In genomic region chr10:68281775-68282106, GRCm38 (mm10) we compare ENCODE assay signal across 9 mouse cellular contexts. TPM values are rescaled to one million over a fixed set of nuclear protein-coding genes. Genes with fewer than 3 reads are reported as not detected.
A peak's percentile ranks its signal among the peaks of the same experiment; 100 is the strongest.
DNase-seq lines count a peak whose midpoint lies in the region; ATAC-seq and TF ChIP-seq lines count a peak whose summit lies in the region.
"Had no signal": no experiment of that assay in that cellular context is flagged by ENCODE, and none has a peak within 500 bp of the region (broad histone marks: within the 10 kb centered on the region; RNA-seq: fewer than 3 reads in every experiment).

No protein-coding gene starts in this region.

- peak overlapping the region; percentile 60; the same call in 1 of the 2 replicates for H3K27ac ChIP-seq in hindbrain, embryonic 13.5 days
- H3K27ac ChIP-seq in hindbrain, postnatal 0 days = no peak overlapping the region

- H3K9me3 ChIP-seq in hindbrain, embryonic 13.5 days = no peaks in the 10 kb centered on the region
- no peaks in the 10 kb centered on the region for H3K9me3 ChIP-seq in hindbrain, postnatal 0 days (ENCODE audit: low read length)
- H3K9me3 ChIP-seq: limb, embryonic 15.5 days had no signal

- peak; percentile 29 for DNase-seq in embryo, embryonic 10 days (ENCODE audit: low spot score)
- DNase-seq in embryo, embryonic 10.5 days (ENCODE audit: low spot score) = no peak
- DNase-seq in hindbrain, postnatal 0 days (ENCODE audit: low spot score) = no peak
- peak; percentile 34 for DNase-seq in retina, embryonic 14.5 days (ENCODE audit: low spot score)
- no peak for DNase-seq in retina, postnatal 1 day
- no peak for DNase-seq in testis, postnatal 10 days (ENCODE audit: low spot score)
- DNase-seq in cerebellum, postnatal 36 days = no peak

- H3K36me3 ChIP-seq in hindbrain, embryonic 13.5 days = no peaks in the 10 kb centered on the region
- no peaks in the 10 kb centered on the region for H3K36me3 ChIP-seq in hindbrain, postnatal 0 days (ENCODE audit: insufficient read depth, low read length)
- H3K36me3 ChIP-seq: limb, embryonic 15.5 days had no signal

- H3K4me3 ChIP-seq in hindbrain, embryonic 13.5 days = no peak overlapping the region
- H3K4me3 ChIP-seq in hindbrain, postnatal 0 days (ENCODE audit: low read length) = no peak overlapping the region

- 11% methylated on average over 3 of the region's 3 CpGs for WGBS in hindbrain, embryonic 13.5 days
- WGBS in hindbrain, postnatal 0 days = 30% methylated on average over 3 of the region's 3 CpGs

- H3K4me1 ChIP-seq in hindbrain, embryonic 13.5 days (replicated peaks) = peaks cover 43% of the 10 kb centered on the region
- H3K4me1 ChIP-seq in hindbrain, postnatal 0 days (ENCODE audit: insufficient read depth, low read length) = no peaks in the 10 kb centered on the region

- no peaks in the 10 kb centered on the region for H3K27me3 ChIP-seq in hindbrain, embryonic 13.5 days
- no peaks in the 10 kb centered on the region for H3K27me3 ChIP-seq in hindbrain, postnatal 0 days (ENCODE audit: insufficient read depth, low read length)
- H3K27me3 ChIP-seq: limb, embryonic 15.5 days had no signal

- TF ChIP-seq CTCF in hindbrain, postnatal 0 days (IDR thresholded peaks at IDR 0.05; ENCODE audit: low read depth) = no peak

- no peak overlapping the region for H3K9ac ChIP-seq in hindbrain, embryonic 13.5 days
- no peak overlapping the region for H3K9ac ChIP-seq in hindbrain, postnatal 0 days (replicated peaks; ENCODE audit: low read length)
- H3K9ac ChIP-seq: limb, embryonic 15.5 days had no signal

- H3K4me2 ChIP-seq in hindbrain, embryonic 13.5 days = 0 out of 2 replicates have a peak overlapping the region, but pooled peaks have one; percentile 66
- no peak overlapping the region for H3K4me2 ChIP-seq in hindbrain, postnatal 0 days (ENCODE audit: low read depth, low read length)

- ATAC-seq in hindbrain, embryonic 13.5 days (ENCODE audit: low FRiP score) = no peak
- ATAC-seq in hindbrain, postnatal 0 days = no peak

RNA-seq across cellular contexts. Expression of gene Arid5b, which starts 3.2 kb away (rescaled TPM):
- 19.5 and 22.7 TPM in 2 replicates for polyA plus RNA-seq in hindbrain, embryonic 13.5 days (2015; fragmentation: Nextera tagmentation; extraction: Ambion mirVana)
- total RNA-seq in hindbrain, postnatal 0 days (2014; rRNA removed) = 12.7 and 13.8 TPM in 2 replicates
- 13.1 and 13.3 TPM in 2 replicates for polyA plus RNA-seq in hindbrain, postnatal 0 days (2015; fragmentation: Nextera tagmentation; extraction: Ambion mirVana)

Comparison
In these comparisons a context has a peak if more than half of its experiments do, and no peak if none do; other contexts are left out.
1. DNase-seq: peak in embryo, embryonic 10 days (single experiment) and retina, embryonic 14.5 days (single experiment); none in embryo, embryonic 10.5 days (single experiment), hindbrain, postnatal 0 days (single experiment), retina, postnatal 1 day (single experiment), testis, postnatal 10 days (single experiment) and cerebellum, postnatal 36 days (0 of 2).